Mouse (Mus musculus) heart, embryonic 13.5 days (tissue): ENCODE data around the gene Orai1. TPM values are rescaled to one million over a fixed set of nuclear protein-coding genes. Genes with fewer than 3 reads are reported as not detected.

Experiments used
- ATAC-seq: fragments of 200-750 bp; cut with Nextera tagmentation; 2 replicates; pipeline ENCODE4 v1.8.0; 2017; ENCODE audit warnings: moderate TSS enrichment; ENCODE audit not compliant: insufficient number of reproducible peaks, low FRiP score, low TSS enrichment; ENCODE audit errors: extremely low read depth
- H3K27ac ChIP-seq: fragments of 300-500 bp; sonication (generic); replicated peaks from 2 replicates; pipeline ENCODE4 v1.5.1; 2015; ENCODE audit warnings: moderate library complexity, mild to moderate bottlenecking, inconsistent platforms
- H3K27me3 ChIP-seq: fragments of 300-500 bp; sonication (generic); replicated peaks from 2 replicates; pipeline ENCODE4 v1.6.1; 2015; ENCODE audit warnings: mild to moderate bottlenecking, inconsistent platforms
- H3K36me3 ChIP-seq: fragments of 300-500 bp; sonication (generic); 2 replicates; pipeline ENCODE4 v1.6.1; 2015; ENCODE audit warnings: mild to moderate bottlenecking, inconsistent platforms
- H3K4me1 ChIP-seq: fragments of 300-500 bp; sonication (generic); 2 replicates; pipeline ENCODE4 v1.6.1; 2015; ENCODE audit warnings: inconsistent platforms
- H3K4me2 ChIP-seq: fragments of 300-500 bp; sonication (generic); 2 replicates; pipeline ENCODE4 v1.6.1; 2015; ENCODE audit warnings: inconsistent platforms, mild to moderate bottlenecking, moderate library complexity
- H3K4me3 ChIP-seq: fragments of 300-500 bp; sonication (generic); 2 replicates; pipeline ENCODE4 v1.5.1; 2015; ENCODE audit warnings: moderate library complexity, mild to moderate bottlenecking, inconsistent platforms
- H3K9ac ChIP-seq: fragments of 300-500 bp; sonication (generic); 2 replicates; pipeline ENCODE4 v1.6.1; 2015; ENCODE audit warnings: inconsistent platforms, mild to moderate bottlenecking, moderate library complexity
- H3K9me3 ChIP-seq: fragments of 300-500 bp; sonication (generic); 2 replicates; pipeline ENCODE4 v1.6.1; 2016; ENCODE audit warnings: inconsistent platforms
- WGBS: fragments of 180-500 bp; shearing (Covaris S2); methylation state at CpG from one replicate; pipeline ENCODE4 v1.1.7; 2015; ENCODE audit warnings: mixed read lengths; 5-methylcytosine and 5-hydroxymethylcytosine counted together
- polyA plus RNA-seq: library from polyadenylated mRNA; unstranded; fragments of >200 nt; fragmentation: Nextera tagmentation; extraction: Ambion mirVana; gene quantifications from 2 replicates; pipeline ENCODE4 v1.2.1, GENCODE M21; 2015

Orai1 gene
- polyA plus RNA-seq, 1 experiment from 2014 or later, result 19.1 TPM

GRCm38 (mm10) chr5:123019336-123020016 lies 4.6 kb downstream of the Orai1 start:
- Histone ChIP-seq H3K27me3 (no peaks in the 10 kb centered on the region), H3K4me3 (no peak overlapping the region; the same call in 1 of the 2 replicates), H3K27ac (peak overlapping the region; percentile 89), H3K4me1 (peaks cover 59% of the 10 kb centered on the region), H3K36me3 (0 out of 2 replicates have a peak, but pooled peaks cover 15% of the 10 kb centered on the region), H3K9me3 (no peaks in the 10 kb centered on the region), H3K9ac (peak overlapping the region; percentile 72), H3K4me2 (peak overlapping the region; percentile 46)
- no peak for ATAC-seq
- 39% methylated on average over 10 of the region's 10 CpGs for WGBS

- no peaks in the 10 kb centered on the region for H3K27me3 ChIP-seq
- H3K36me3 ChIP-seq, result 0 out of 2 replicates have a peak, but pooled peaks cover 18% of the 10 kb centered on the region
- H3K9ac ChIP-seq, result no peak overlapping the region
- WGBS, result 89% methylated on average over 5 of the region's 5 CpGs
- H3K27ac ChIP-seq, result peak overlapping the region; percentile 89
- no peak overlapping the region for H3K4me2 ChIP-seq
- H3K4me3 ChIP-seq, result no peak overlapping the region
- no peaks in the 10 kb centered on the region for H3K9me3 ChIP-seq
- H3K4me1 ChIP-seq, result peaks cover 60% of the 10 kb centered on the region
- ATAC-seq, result no peak
These were observed 5.6 kb downstream of the Orai1 start for GRCm38 (mm10) chr5:123020426-123020825.

GRCm38 (mm10) chr5:123021438-123021837 lies 6.6 kb downstream of the Orai1 start:
- no peak overlapping the region for H3K9ac ChIP-seq
- no peak overlapping the region for H3K4me2 ChIP-seq
- H3K4me3 ChIP-seq, result no peak overlapping the region
- no peak overlapping the region for H3K27ac ChIP-seq
- no peaks in the 10 kb centered on the region for H3K9me3 ChIP-seq
- H3K27me3 ChIP-seq, result no peaks in the 10 kb centered on the region
- 85% methylated on average over 7 of the region's 7 CpGs for WGBS
- H3K4me1 ChIP-seq, result peaks cover 56% of the 10 kb centered on the region
- ATAC-seq, result no peak
- H3K36me3 ChIP-seq, result 0 out of 2 replicates have a peak, but pooled peaks cover 18% of the 10 kb centered on the region

GRCm38 (mm10) chr5:123023049-123023448 lies 8.2 kb downstream of the Orai1 start:
- peaks cover 54% of the 10 kb centered on the region for H3K4me1 ChIP-seq
- ATAC-seq, result no peak
- no peak overlapping the region for H3K9ac ChIP-seq
- WGBS, result 65% methylated on average over 6 of the region's 6 CpGs
- no peak overlapping the region for H3K4me2 ChIP-seq
- H3K27ac ChIP-seq, result no peak overlapping the region
- H3K27me3 ChIP-seq, result no peaks in the 10 kb centered on the region
- H3K4me3 ChIP-seq, result no peak overlapping the region
- 0 out of 2 replicates have a peak, but pooled peaks cover 10% of the 10 kb centered on the region for H3K36me3 ChIP-seq
- H3K9me3 ChIP-seq, result no peaks in the 10 kb centered on the region

GRCm38 (mm10) chr5:123024312-123024711 lies 9.4 kb downstream of the Orai1 start:
- Histone ChIP-seq H3K27ac (no peak overlapping the region), H3K4me1 (peaks cover 43% of the 10 kb centered on the region), H3K4me3 (no peak overlapping the region), H3K9me3 (no peaks in the 10 kb centered on the region), H3K27me3 (no peaks in the 10 kb centered on the region), H3K4me2 (no peak overlapping the region), H3K36me3 (peaks cover 16% of the 10 kb centered on the region), H3K9ac (no peak overlapping the region)
- WGBS, result 90% methylated on average over 6 of the region's 6 CpGs
- ATAC-seq, result no peak

GRCm38 (mm10) chr5:123024965-123025573 lies 10.2 kb downstream of the Orai1 start:
- Histone ChIP-seq H3K27me3 (no peaks in the 10 kb centered on the region), H3K4me1 (peaks cover 42% of the 10 kb centered on the region), H3K36me3 (peaks cover 23% of the 10 kb centered on the region), H3K9ac (no peak overlapping the region), H3K4me2 (no peak overlapping the region), H3K9me3 (no peaks in the 10 kb centered on the region), H3K4me3 (no peak overlapping the region), H3K27ac (no peak overlapping the region)
- 72% methylated on average over 9 of the region's 9 CpGs for WGBS
- ATAC-seq, result no peak

GRCm38 (mm10) chr5:123026414-123026813 lies 11.5 kb downstream of the Orai1 start:
- peaks cover 37% of the 10 kb centered on the region for H3K36me3 ChIP-seq
- H3K27me3 ChIP-seq, result no peaks in the 10 kb centered on the region
- H3K27ac ChIP-seq, result no peak overlapping the region
- 59% methylated on average over 6 of the region's 6 CpGs for WGBS
- ATAC-seq, result no peak
- H3K4me3 ChIP-seq, result no peak overlapping the region
- H3K4me2 ChIP-seq, result no peak overlapping the region
- no peak overlapping the region for H3K9ac ChIP-seq
- no peaks in the 10 kb centered on the region for H3K9me3 ChIP-seq
- H3K4me1 ChIP-seq, result peaks cover 36% of the 10 kb centered on the region

GRCm38 (mm10) chr5:123027436-123027835 lies 12.6 kb downstream of the Orai1 start:
- 50% methylated on average over 6 of the region's 6 CpGs for WGBS
- Histone ChIP-seq H3K9me3 (no peaks in the 10 kb centered on the region), H3K27me3 (no peaks in the 10 kb centered on the region), H3K27ac (no peak overlapping the region), H3K4me2 (no peak overlapping the region), H3K9ac (no peak overlapping the region), H3K36me3 (peaks cover 47% of the 10 kb centered on the region), H3K4me3 (no peak overlapping the region), H3K4me1 (peaks cover 36% of the 10 kb centered on the region)
- ATAC-seq, result no peak

- H3K4me3 ChIP-seq, result no peak overlapping the region
- no peak overlapping the region for H3K4me2 ChIP-seq
- peaks cover 48% of the 10 kb centered on the region for H3K36me3 ChIP-seq
- H3K4me1 ChIP-seq, result peaks cover 29% of the 10 kb centered on the region
- WGBS, result 74% methylated on average over 7 of the region's 7 CpGs
- ATAC-seq, result no peak
- H3K9ac ChIP-seq, result no peak overlapping the region; the same call in 1 of the 2 replicates
- H3K9me3 ChIP-seq, result no peaks in the 10 kb centered on the region
- no peak overlapping the region for H3K27ac ChIP-seq
- no peaks in the 10 kb centered on the region for H3K27me3 ChIP-seq
These were observed 14.9 kb downstream of the Orai1 start for GRCm38 (mm10) chr5:123029729-123030128.

- no peak overlapping the region for H3K9ac ChIP-seq
- H3K27ac ChIP-seq, result no peak overlapping the region
- H3K4me1 ChIP-seq, result peaks cover 31% of the 10 kb centered on the region
- ATAC-seq, result no peak
- H3K27me3 ChIP-seq, result no peaks in the 10 kb centered on the region
- H3K36me3 ChIP-seq, result peaks cover 44% of the 10 kb centered on the region
- no peak overlapping the region for H3K4me2 ChIP-seq
- 94% methylated on average over 3 of the region's 3 CpGs for WGBS
- H3K9me3 ChIP-seq, result no peaks in the 10 kb centered on the region
- H3K4me3 ChIP-seq, result no peak overlapping the region
These were observed 16.4 kb downstream of the Orai1 start for GRCm38 (mm10) chr5:123031312-123031711.

GRCm38 (mm10) chr5:123033646-123034160 lies 18.8 kb downstream of the Orai1 start:
- no peak overlapping the region for H3K4me3 ChIP-seq
- H3K4me2 ChIP-seq, result no peak overlapping the region
- H3K36me3 ChIP-seq, result peaks cover 39% of the 10 kb centered on the region
- no peaks in the 10 kb centered on the region for H3K27me3 ChIP-seq
- H3K4me1 ChIP-seq, result peaks cover 17% of the 10 kb centered on the region
- 72% methylated on average over 7 of the region's 7 CpGs for WGBS
- H3K9me3 ChIP-seq, result no peaks in the 10 kb centered on the region
- ATAC-seq, result no peak
- H3K27ac ChIP-seq, result no peak overlapping the region
- H3K9ac ChIP-seq, result no peak overlapping the region
